In the genomic region with DNA sequence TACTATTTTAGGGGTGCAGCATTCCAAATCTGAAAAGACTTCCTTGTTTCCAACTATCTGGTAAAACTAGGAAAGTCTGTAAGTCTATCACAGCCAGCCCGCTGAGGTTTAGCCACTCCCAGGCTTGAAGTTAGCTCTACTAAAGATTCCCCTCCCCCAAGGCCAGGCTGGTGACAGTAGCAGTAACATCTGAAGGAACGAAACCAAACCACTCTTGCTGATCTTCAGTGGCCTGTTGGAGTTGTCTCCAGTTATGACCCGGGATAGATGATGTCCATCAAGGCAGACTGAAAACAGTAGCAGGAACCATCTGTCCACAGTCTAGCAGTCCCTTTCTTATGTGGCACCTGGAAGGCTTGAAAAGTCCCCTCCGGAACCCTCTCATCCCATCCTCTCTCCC, we compare ENCODE assay signal across 8 mouse cellular contexts. TPM values are rescaled to one million over a fixed set of nuclear protein-coding genes. Genes with fewer than 3 reads are reported as not detected.
DNase-seq lines count a peak whose midpoint lies in the region; ATAC-seq lines count a peak whose summit lies in the region.

No protein-coding gene starts in this region.

- ATAC-seq in forebrain, embryonic 12.5 days (ENCODE audit: low FRiP score): no peak
- ATAC-seq in forebrain, embryonic 16.5 days: no peak
- peak; percentile 53; the same call in 1 of the 2 replicates for ATAC-seq in intestine, embryonic 15.5 days
- peak; percentile 39; the same call in 1 of the 2 replicates for ATAC-seq in stomach, embryonic 16.5 days (ENCODE audit: insufficient read depth, low FRiP score)

- H3K4me3 ChIP-seq in forebrain, embryonic 12.5 days (replicated peaks): no peak overlapping the region
- no peak overlapping the region for H3K4me3 ChIP-seq in forebrain, embryonic 16.5 days (replicated peaks; ENCODE audit: low read length)
- peak overlapping the region; percentile 14 for H3K4me3 ChIP-seq in intestine, embryonic 15.5 days (replicated peaks)
- H3K4me3 ChIP-seq in stomach, embryonic 16.5 days (replicated peaks; ENCODE audit: low read length): peak overlapping the region; percentile 28

- DNase-seq in spleen, postnatal 4 days (ENCODE audit: low spot score in 2 of 2): peak; percentile 49 to 73
- no peak for DNase-seq in spleen, adult 18-20 months
- DNase-seq in right cerebral cortex, postnatal 4 days: no peak
- DNase-seq in layer of hippocampus, postnatal 25 days (ENCODE audit: extremely low spot score in 1 of 2, low spot score in 1 of 2): no peak

- H3K4me1 ChIP-seq in forebrain, embryonic 12.5 days: peaks cover 14% of the 10 kb centered on the region
- no peaks in the 10 kb centered on the region for H3K4me1 ChIP-seq in forebrain, embryonic 16.5 days (replicated peaks; ENCODE audit: control insufficient read depth, insufficient read depth, low read length)
- peaks cover 6% of the 10 kb centered on the region; the same call in 1 of the 2 replicates for H3K4me1 ChIP-seq in intestine, embryonic 15.5 days (replicated peaks)
- H3K4me1 ChIP-seq in stomach, embryonic 16.5 days (ENCODE audit: control insufficient read depth, insufficient read depth, low read length): peaks cover 3% of the 10 kb centered on the region; the same call in 1 of the 2 replicates

- H3K27me3 ChIP-seq in forebrain, embryonic 12.5 days: peaks cover 74% of the 10 kb centered on the region
- peaks cover 6% of the 10 kb centered on the region for H3K27me3 ChIP-seq in forebrain, embryonic 16.5 days (replicated peaks; ENCODE audit: control insufficient read depth, insufficient read depth, low read length)
- peaks cover 8% of the 10 kb centered on the region for H3K27me3 ChIP-seq in intestine, embryonic 15.5 days (replicated peaks)
- H3K27me3 ChIP-seq in stomach, embryonic 16.5 days (ENCODE audit: control insufficient read depth, insufficient read depth, low read length): peaks cover 5% of the 10 kb centered on the region

- H3K4me2 ChIP-seq in forebrain, embryonic 12.5 days: peak overlapping the region; percentile 21
- H3K4me2 ChIP-seq in forebrain, embryonic 16.5 days (ENCODE audit: low read length): no peak overlapping the region
- H3K4me2 ChIP-seq in intestine, embryonic 15.5 days (replicated peaks): peak overlapping the region; percentile 40
- peak overlapping the region; percentile 37 for H3K4me2 ChIP-seq in stomach, embryonic 16.5 days (ENCODE audit: low read depth, low read length)

- H3K9ac ChIP-seq in forebrain, embryonic 12.5 days: no peak overlapping the region
- no peak overlapping the region for H3K9ac ChIP-seq in forebrain, embryonic 16.5 days (replicated peaks; ENCODE audit: low read depth, low read length)
- no peak overlapping the region for H3K9ac ChIP-seq in intestine, embryonic 15.5 days
- no peak overlapping the region for H3K9ac ChIP-seq in stomach, embryonic 16.5 days (ENCODE audit: low read length)

- WGBS in forebrain, embryonic 12.5 days: 10% methylated on average over 4 of the region's 4 CpGs
- 14% methylated on average over 4 of the region's 4 CpGs for WGBS in forebrain, embryonic 16.5 days
- 14% methylated on average over 4 of the region's 4 CpGs for WGBS in intestine, embryonic 15.5 days
- 14% methylated on average over 4 of the region's 4 CpGs for WGBS in stomach, embryonic 16.5 days

- H3K9me3 ChIP-seq in forebrain, embryonic 12.5 days: no peaks in the 10 kb centered on the region
- no peaks in the 10 kb centered on the region for H3K9me3 ChIP-seq in forebrain, embryonic 16.5 days (ENCODE audit: control insufficient read depth, low read length)
- H3K9me3 ChIP-seq in intestine, embryonic 15.5 days: no peaks in the 10 kb centered on the region
- H3K9me3 ChIP-seq in stomach, embryonic 16.5 days (replicated peaks; ENCODE audit: control insufficient read depth, low read length): no peaks in the 10 kb centered on the region

- no peaks in the 10 kb centered on the region for H3K36me3 ChIP-seq in forebrain, embryonic 12.5 days (replicated peaks)
- no peaks in the 10 kb centered on the region for H3K36me3 ChIP-seq in forebrain, embryonic 16.5 days (ENCODE audit: control insufficient read depth, insufficient read depth)
- H3K36me3 ChIP-seq in intestine, embryonic 15.5 days: no peaks in the 10 kb centered on the region
- no peaks in the 10 kb centered on the region for H3K36me3 ChIP-seq in stomach, embryonic 16.5 days (ENCODE audit: control insufficient read depth, insufficient read depth, low read length)

- H3K27ac ChIP-seq in forebrain, embryonic 12.5 days: no peak overlapping the region
- no peak overlapping the region for H3K27ac ChIP-seq in forebrain, embryonic 16.5 days (ENCODE audit: low read length)
- H3K27ac ChIP-seq in intestine, embryonic 15.5 days: no peak overlapping the region
- no peak overlapping the region for H3K27ac ChIP-seq in stomach, embryonic 16.5 days (ENCODE audit: low read length)

RNA-seq across cellular contexts. Expression of gene BC107364, which starts 24.8 kb away (rescaled TPM):
- not detected in 2 replicates for polyA plus RNA-seq in forebrain, embryonic 12.5 days (2016; fragmentation: Nextera tagmentation; extraction: Ambion mirVana)
- polyA plus RNA-seq in forebrain, embryonic 16.5 days (2015; fragmentation: Nextera tagmentation; extraction: Ambion mirVana): not detected in 2 replicates
- 0.14 and 0.20 TPM in 2 replicates for polyA plus RNA-seq in intestine, embryonic 15.5 days (2015; fragmentation: Nextera tagmentation; extraction: Ambion mirVana)
- polyA plus RNA-seq in stomach, embryonic 16.5 days (2015; fragmentation: Nextera tagmentation; extraction: Ambion mirVana): 0.17 and 0.29 TPM in 2 replicates
- not detected for total RNA-seq in layer of hippocampus, postnatal 25 days (2021)

Comparison
In these comparisons a context has a peak if more than half of its experiments do, and no peak if none do; other contexts are left out.
1. DNase-seq: peak in spleen, postnatal 4 days (2 of 2); none in spleen, adult 18-20 months (0 of 2), right cerebral cortex, postnatal 4 days (single experiment) and layer of hippocampus, postnatal 25 days (0 of 2).
2. ATAC-seq: peak in intestine, embryonic 15.5 days (single experiment) and stomach, embryonic 16.5 days (single experiment); none in forebrain, embryonic 12.5 days (single experiment) and forebrain, embryonic 16.5 days (single experiment).
3. H3K4me3 ChIP-seq: peak in intestine, embryonic 15.5 days (single experiment) and stomach, embryonic 16.5 days (single experiment); none in forebrain, embryonic 12.5 days (single experiment) and forebrain, embryonic 16.5 days (single experiment).